Mouse (Mus musculus): Measurements from ENCODE around the gene Zfp459. TPM values are rescaled to one million over a fixed set of nuclear protein-coding genes. Genes with fewer than 3 reads are reported as not detected.

Gene Zfp459
- total RNA-seq, 4 experiments from 2014 or later, result 0.99 to 5.2 (median 2.8) TPM

Other genes with a start within 250 kb of the Zfp459 start
- 1 to 10 TPM; 5.6 to 9.3 (median 6.9) TPM for gene Rsl1, start 248.2 kb downstream of the Zfp459 start, total RNA-seq (2022)
- gene Zfp455, start 226.9 kb downstream of the Zfp459 start, total RNA-seq (2022), result 1 to 10 TPM; 2.3 to 3.0 (median 2.6) TPM
- 1 to 10 TPM; 2.9 to 5.5 (median 4.4) TPM for gene Zfp458, start 143.0 kb downstream of the Zfp459 start, total RNA-seq (2022)
- gene Zfp457, start 114.9 kb downstream of the Zfp459 start, total RNA-seq (2022), result 1 to 10 TPM; 3.0 to 4.8 (median 4.4) TPM
- 1 to 10 TPM; 5.3 to 6.1 (median 5.6) TPM for gene Zfp595, start 88.8 kb downstream of the Zfp459 start, total RNA-seq (2022)
- 1 to 10 TPM in 2 of 4 experiments, not detected in 2; 3.7 to 3.9 TPM for gene Gm28044, start 60.9 kb downstream of the Zfp459 start, total RNA-seq (2022)
- 1 to 10 TPM; 2.7 to 3.8 (median 3.0) TPM for gene Zfp953, start 60.8 kb downstream of the Zfp459 start, total RNA-seq (2022)
- gene Gm28041, start 45.7 kb downstream of the Zfp459 start, total RNA-seq (2022), result 1 to 10 TPM in 3 of 4 experiments, under 1 TPM in 1; 0.46 to 3.7 (median 1.6) TPM
- gene Zfp456, start 45.6 kb downstream of the Zfp459 start, total RNA-seq (2022), result 1 to 10 TPM; 1.2 to 2.8 (median 1.9) TPM
- gene Zfp429, start 21.6 kb downstream of the Zfp459 start, total RNA-seq (2022), result 1 to 10 TPM; 3.5 to 7.4 (median 5.4) TPM
- gene Zfp874a, start 30.2 kb upstream of the Zfp459 start, total RNA-seq (2022), result 10 to 100 TPM; 17.9 to 28.8 (median 23.0) TPM
- gene Zfp874b, start 62.8 kb upstream of the Zfp459 start, total RNA-seq (2022), result 10 to 100 TPM; 17.7 to 23.8 (median 18.7) TPM
- 10 to 100 TPM in 2 of 4 experiments, 1 to 10 TPM in 2; 7.4 to 10.7 (median 9.5) TPM for gene Zfp58, start 79.1 kb upstream of the Zfp459 start, total RNA-seq (2022)
- 1 to 10 TPM in 1 of 4 experiments, not detected in 3; 1.0 TPM for gene Gm26965, start 104.7 kb upstream of the Zfp459 start, total RNA-seq (2022)
- 10 to 100 TPM; 16.7 to 22.7 (median 19.6) TPM for gene Zfp87, start 104.8 kb upstream of the Zfp459 start, total RNA-seq (2022)
- gene Zfp748, start 132.4 kb upstream of the Zfp459 start, total RNA-seq (2022), result 10 to 100 TPM in 3 of 4 experiments, 1 to 10 TPM in 1; 9.8 to 11.0 (median 10.4) TPM
- gene Zfp729b, start 188.3 kb upstream of the Zfp459 start, total RNA-seq (2022), result 10 to 100 TPM in 1 of 4 experiments, 1 to 10 TPM in 3; 6.7 to 11.0 (median 9.3) TPM
- gene Gm49345, start 216.4 kb upstream of the Zfp459 start, total RNA-seq (2022), result 1 to 10 TPM in 1 of 4 experiments, under 1 TPM in 3; 0.44 to 2.4 (median 0.78) TPM
- 10 to 100 TPM in 2 of 4 experiments, 1 to 10 TPM in 2; 7.3 to 10.5 (median 9.2) TPM for gene Zfp729a, start 216.4 kb upstream of the Zfp459 start, total RNA-seq (2022)